Mouse (Mus musculus) C2C12 (cell line): ENCODE results near the gene Col20a1. TPM values are rescaled to one million over a fixed set of nuclear protein-coding genes. Genes with fewer than 3 reads are reported as not detected.

Experiments
- H3K27me3 ChIP-seq: one replicate; pipeline ENCODE4 v1.6.1; 2011; ENCODE audit not compliant: control insufficient read depth, insufficient read depth, insufficient read length
- H3K36me3 ChIP-seq: one replicate; pipeline ENCODE4 v1.6.1; 2011; ENCODE audit not compliant: control insufficient read depth, insufficient read depth
- H3K4me3 ChIP-seq: one replicate; pipeline ENCODE4 v1.5.1; 2011; ENCODE audit warnings: mild to moderate bottlenecking, control low read depth; ENCODE audit not compliant: poor library complexity, insufficient read depth, severe bottlenecking
- H3K79me2 ChIP-seq: one replicate; pipeline ENCODE4 v1.6.1; 2011; ENCODE audit not compliant: control insufficient read depth, insufficient read depth
- H3K79me3 ChIP-seq: one replicate; pipeline ENCODE4 v1.6.1; 2011; ENCODE audit warnings: low read depth, control low read depth
- H3ac ChIP-seq: one replicate; pipeline ENCODE3; 2011; ENCODE audit warnings: low read depth; ENCODE audit not compliant: control insufficient read depth, insufficient read length
- CEBPB ChIP-seq: IDR thresholded peaks from one replicate; pipeline ENCODE4 v1.6.1; 2011; ENCODE audit warnings: low read depth, mild to moderate bottlenecking, control low read depth, moderate library complexity
- CTCF ChIP-seq: IDR thresholded peaks from one replicate; pipeline ENCODE4 v1.5.1; 2011; ENCODE audit not compliant: control insufficient read depth, insufficient read depth, insufficient read length
- FOSL1 ChIP-seq: IDR thresholded peaks from one replicate; pipeline ENCODE4 v1.8.0; 2011; ENCODE audit warnings: mild to moderate bottlenecking, low read length; ENCODE audit not compliant: poor library complexity, insufficient read depth, severe bottlenecking
- MAX ChIP-seq: IDR thresholded peaks from one replicate; pipeline ENCODE4 v1.6.1; 2011; ENCODE audit warnings: mild to moderate bottlenecking, control low read depth
- MYOD1 ChIP-seq: IDR thresholded peaks from one replicate; pipeline ENCODE4 v1.6.1; 2011; ENCODE audit warnings: low read depth; ENCODE audit not compliant: control insufficient read depth, insufficient read length
- MYOG ChIP-seq: IDR thresholded peaks from one replicate; pipeline ENCODE4 v1.6.1; 2011; ENCODE audit not compliant: control insufficient read depth, insufficient read length; ENCODE audit errors: extremely low read depth
- USF1 ChIP-seq: IDR thresholded peaks from one replicate; pipeline ENCODE4 v1.6.1; 2011; ENCODE audit warnings: low read depth, mild to moderate bottlenecking, control low read depth, moderate library complexity
- polyA plus RNA-seq: library from polyadenylated mRNA; unstranded; fragments of >200 nt; fragmentation: generic; extraction: Trizol; gene quantifications from one replicate; pipeline ENCODE4 v1.2.1, GENCODE M21; 2012; ENCODE audit warnings: missing spikeins

Gene Col20a1
- polyA plus RNA-seq, 1 experiment = 0.07 TPM

DNA sequence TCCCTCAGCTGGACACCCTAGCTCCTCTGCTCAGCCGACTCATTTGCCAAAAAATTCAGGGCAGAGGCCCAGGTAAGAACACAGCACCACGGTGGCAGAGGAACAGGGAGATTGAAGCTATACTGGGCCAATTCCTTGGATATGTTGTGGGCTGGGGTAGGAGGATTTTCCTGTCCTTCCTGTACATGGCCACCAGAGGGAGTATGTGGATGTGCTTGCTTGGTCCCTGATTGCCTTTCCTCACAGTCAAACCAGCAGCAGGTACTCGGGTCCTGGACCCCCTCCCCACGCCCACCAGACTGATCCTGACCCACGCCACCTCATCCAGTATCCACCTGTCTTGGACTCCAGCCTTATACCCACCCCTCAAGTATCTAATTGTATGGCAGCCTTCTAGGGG, 10.1 kb downstream of the Col20a1 start:
- H3K27me3 ChIP-seq = peaks cover 30% of the 10 kb centered on the region
- TF ChIP-seq CTCF (peak; percentile 56), MYOD1 (no peak)
- no peaks in the 10 kb centered on the region for H3K36me3 ChIP-seq
- no peak overlapping the region for H3K4me3 ChIP-seq
- no peaks in the 10 kb centered on the region for H3K79me3 ChIP-seq
- no peaks in the 10 kb centered on the region for H3K79me2 ChIP-seq
- H3ac ChIP-seq = no peak overlapping the region

DNA sequence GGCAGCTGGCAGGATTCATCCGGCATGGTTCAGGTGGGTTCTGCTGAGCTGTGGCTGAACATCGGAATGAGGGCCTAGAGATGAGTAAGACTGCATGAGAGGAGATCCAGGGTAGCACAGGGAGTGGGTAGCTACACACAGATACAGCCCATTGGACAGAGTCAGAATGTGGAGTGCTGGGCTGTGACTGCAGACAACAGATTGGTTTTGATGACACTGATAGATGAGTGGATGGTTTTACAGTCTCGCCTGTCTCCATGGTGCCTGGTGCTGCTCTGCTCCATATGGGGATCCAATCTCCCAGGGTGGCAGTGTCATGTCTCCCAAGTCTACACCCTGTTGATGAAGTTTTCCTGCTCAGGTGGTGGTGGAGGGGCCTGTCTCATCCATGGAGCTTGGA, 10.6 kb downstream of the Col20a1 start:
- Histone ChIP-seq H3ac (no peak overlapping the region), H3K79me3 (no peaks in the 10 kb centered on the region), H3K79me2 (no peaks in the 10 kb centered on the region), H3K4me3 (no peak overlapping the region), H3K27me3 (peaks cover 35% of the 10 kb centered on the region), H3K36me3 (no peaks in the 10 kb centered on the region)
- TF ChIP-seq MYOG = no peak
- TF ChIP-seq FOSL1 = no peak
- TF ChIP-seq CEBPB = no peak
- no peak for TF ChIP-seq CTCF
- no peak for TF ChIP-seq USF1
- no peak for TF ChIP-seq MAX
- TF ChIP-seq MYOD1 = no peak

DNA sequence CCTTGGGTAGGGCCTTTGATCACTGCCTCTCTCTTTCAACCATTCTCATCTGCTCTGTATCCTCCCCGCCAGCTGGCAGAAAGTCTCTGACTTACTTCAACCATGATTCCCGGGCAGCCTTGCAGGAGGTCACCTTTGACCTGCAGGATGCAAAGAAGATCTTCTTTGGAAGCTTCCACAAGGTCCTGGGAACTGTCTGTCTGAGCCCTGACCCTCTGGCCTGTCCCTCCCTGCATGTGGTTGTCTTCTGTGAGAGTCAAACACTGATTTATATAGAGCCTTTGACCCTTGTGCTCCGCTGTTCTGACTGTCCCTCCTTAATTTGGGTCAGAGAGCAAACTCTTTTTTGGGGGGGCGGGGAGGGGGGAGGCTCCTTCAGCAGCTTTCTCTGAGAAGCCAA, 20.7 kb downstream of the Col20a1 start:
- TF ChIP-seq CEBPB = no peak
- no peak for TF ChIP-seq USF1
- TF ChIP-seq MAX = no peak
- no peak for TF ChIP-seq MYOG
- no peak for TF ChIP-seq MYOD1
- no peak for TF ChIP-seq CTCF
- no peak for TF ChIP-seq FOSL1
- H3K4me3 ChIP-seq = no peak overlapping the region

DNA sequence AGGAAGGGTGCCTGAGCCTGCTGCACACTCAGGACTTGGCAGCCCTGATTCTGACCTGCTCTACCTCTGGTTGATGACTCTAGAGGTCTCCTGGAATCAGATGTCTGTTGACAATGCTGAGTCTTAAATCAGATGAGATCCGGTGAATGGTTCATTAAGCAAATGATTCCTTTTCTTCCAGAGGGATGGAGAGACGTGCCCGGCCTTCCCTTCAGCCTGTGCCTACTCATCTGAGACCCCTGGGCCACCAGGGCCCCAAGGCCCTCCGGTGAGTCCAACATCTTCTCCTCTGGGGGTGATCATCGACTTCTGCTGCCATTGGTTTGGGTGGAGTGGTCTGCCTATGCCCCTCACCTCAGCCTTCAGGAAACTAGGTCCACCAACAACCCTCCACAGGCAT, 22.0 kb downstream of the Col20a1 start:
- H3ac ChIP-seq = no peak overlapping the region
- no peak overlapping the region for H3K4me3 ChIP-seq
- peaks cover 63% of the 10 kb centered on the region for H3K27me3 ChIP-seq
- TF ChIP-seq MAX (no peak), FOSL1 (no peak), USF1 (no peak), MYOD1 (no peak), CEBPB (no peak), MYOG (no peak), CTCF (no peak)
- no peaks in the 10 kb centered on the region for H3K79me2 ChIP-seq
- no peaks in the 10 kb centered on the region for H3K36me3 ChIP-seq
- no peaks in the 10 kb centered on the region for H3K79me3 ChIP-seq

More for the DNA sequence above, 20.7 kb downstream of the Col20a1 start:
- H3K27me3 ChIP-seq = peaks cover 61% of the 10 kb centered on the region
- H3K79me2 ChIP-seq = no peaks in the 10 kb centered on the region
- H3K36me3 ChIP-seq = no peaks in the 10 kb centered on the region
- H3ac ChIP-seq = no peak overlapping the region
- H3K79me3 ChIP-seq = no peaks in the 10 kb centered on the region

DNA sequence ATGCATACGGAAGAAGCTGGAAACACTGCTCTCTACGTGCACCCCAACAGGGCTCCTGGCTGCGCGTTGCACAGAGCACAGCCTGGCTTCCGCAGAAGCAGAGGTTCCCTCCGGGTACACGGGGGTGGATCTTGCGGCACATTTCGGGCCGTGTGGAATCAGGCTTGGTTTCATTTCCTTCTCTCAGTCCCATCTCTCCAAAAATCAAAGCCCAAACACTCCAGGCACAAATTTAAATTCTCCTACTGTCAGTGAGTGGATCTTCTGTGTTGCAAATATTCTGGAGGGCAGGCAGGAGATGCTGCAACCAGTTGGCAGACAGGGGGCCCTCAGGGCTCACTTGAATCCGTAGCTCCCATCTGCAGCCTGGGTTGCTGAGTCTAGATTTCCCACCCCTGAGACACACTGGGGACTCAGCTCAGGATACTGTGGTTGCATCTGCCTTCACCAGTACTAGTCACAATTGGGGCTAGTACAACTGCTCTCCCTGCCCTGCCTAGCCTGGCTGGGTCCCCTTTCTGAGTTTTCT, 45.1 kb downstream of the Col20a1 start:
- Histone ChIP-seq H3ac (no peak overlapping the region), H3K36me3 (no peaks in the 10 kb centered on the region), H3K4me3 (no peak overlapping the region), H3K79me2 (no peaks in the 10 kb centered on the region), H3K79me3 (no peaks in the 10 kb centered on the region), H3K27me3 (peaks cover 94% of the 10 kb centered on the region)
- TF ChIP-seq CEBPB (no peak), FOSL1 (no peak), MYOG (no peak), MAX (no peak), USF1 (no peak), MYOD1 (no peak), CTCF (no peak)

DNA sequence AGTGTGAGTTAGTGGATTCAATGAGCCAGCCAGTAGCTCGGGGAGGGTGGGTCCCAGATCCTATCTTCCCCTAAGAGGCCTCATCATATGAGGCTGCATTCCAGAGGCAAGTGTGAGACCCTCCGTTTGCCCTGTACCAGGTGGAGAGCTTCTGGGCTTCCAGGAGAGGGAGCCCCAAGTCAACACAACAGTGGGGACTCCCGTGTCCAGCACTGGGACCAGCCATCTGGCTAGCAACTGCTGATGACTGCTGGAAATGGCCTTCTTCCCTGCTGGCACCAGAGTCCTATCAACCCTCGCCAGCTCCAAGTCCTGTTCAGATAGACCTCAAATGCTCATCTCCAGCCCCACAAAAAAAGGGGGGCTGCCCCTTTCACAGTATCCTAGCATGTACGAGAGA, 46.1 kb downstream of the Col20a1 start:
- H3K36me3 ChIP-seq = no peaks in the 10 kb centered on the region
- TF ChIP-seq FOSL1 (no peak), CEBPB (no peak), MAX (no peak), USF1 (no peak), MYOG (no peak), MYOD1 (no peak), CTCF (no peak)
- H3K79me3 ChIP-seq = no peaks in the 10 kb centered on the region
- H3K79me2 ChIP-seq = no peaks in the 10 kb centered on the region
- no peak overlapping the region for H3K4me3 ChIP-seq
- H3ac ChIP-seq = no peak overlapping the region
- peaks cover 96% of the 10 kb centered on the region for H3K27me3 ChIP-seq
